Mouse (Mus musculus) urinary bladder, adult 2 months (tissue): ENCODE measurements around the gene Hrg. TPM values are rescaled to one million over a fixed set of nuclear protein-coding genes. Genes with fewer than 3 reads are reported as not detected.
"Not testable (repeated sequence)": the region's sequence is repeated elsewhere in the genome, so short reads cannot be mapped to it uniquely, and the experiment has no call there.

Source experiments
- DNase-seq: peaks from one replicate; pipeline ENCODE4 v3.0.0; 2022; ENCODE audit warnings: low spot score
- polyA plus RNA-seq: library from polyadenylated mRNA; depleted of rRNA; stranded (reverse); fragments of >200 nt; gene quantifications from 2 replicates; pipeline ENCODE4 v1.2.3, GENCODE M21; 2012; rRNA removed

Gene Hrg
- polyA plus RNA-seq, 1 experiment, result not detected

DNA sequence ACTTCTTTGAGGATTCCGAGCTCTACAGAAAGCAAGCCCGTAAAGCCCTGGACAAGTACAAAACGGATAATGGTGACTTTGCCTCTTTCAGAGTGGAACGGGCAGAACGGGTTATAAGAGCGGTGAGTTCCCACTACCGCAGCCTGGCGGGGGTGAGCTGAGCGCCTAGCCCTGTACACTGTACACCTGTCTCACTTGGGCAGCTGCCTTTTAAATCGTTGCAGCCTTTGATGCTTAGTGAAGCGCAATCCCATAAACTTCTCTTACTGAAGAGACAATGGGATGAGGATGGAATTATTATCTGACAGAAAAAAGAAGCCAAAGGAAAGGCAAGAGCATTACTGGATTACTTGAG lies 5.2 kb downstream of the Hrg start:
- DNase-seq, result no peak

DNA sequence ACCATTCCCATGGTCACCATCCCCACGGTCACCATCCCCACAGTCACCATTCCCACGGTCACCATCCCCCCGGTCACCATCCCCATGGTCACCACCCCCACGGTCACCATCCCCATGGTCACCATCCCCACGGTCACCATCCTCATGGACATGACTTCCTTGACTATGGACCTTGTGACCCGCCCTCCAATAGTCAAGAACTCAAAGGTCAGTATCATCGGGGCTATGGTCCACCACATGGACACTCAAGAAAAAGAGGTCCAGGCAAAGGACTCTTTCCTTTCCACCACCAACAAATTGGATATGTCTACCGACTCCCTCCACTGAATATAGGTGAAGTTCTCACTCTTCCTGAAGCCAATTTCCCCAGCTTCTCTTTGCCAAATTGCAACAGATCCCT lies 10.2 kb downstream of the Hrg start:
- DNase-seq, result no peak

DNA sequence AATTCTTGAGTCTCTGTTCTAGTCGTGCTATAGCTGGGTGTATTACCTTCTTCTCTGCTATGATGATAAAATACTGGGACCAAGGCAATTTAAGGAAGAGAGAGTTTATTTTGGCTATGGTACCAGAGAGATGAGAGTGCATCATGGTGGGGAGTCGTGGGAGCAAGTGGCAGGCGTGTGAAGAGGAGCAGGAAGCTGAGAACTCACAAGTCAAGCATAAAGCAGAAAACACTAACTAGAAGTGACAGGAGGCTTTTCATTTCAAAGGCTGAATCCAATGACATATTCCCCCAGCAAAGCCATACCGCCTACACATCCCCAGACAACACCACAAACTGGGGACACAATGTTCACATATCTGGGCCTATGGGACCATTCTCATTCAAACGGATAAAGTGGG lies 11.4 kb downstream of the Hrg start:
- no peak for DNase-seq

DNA sequence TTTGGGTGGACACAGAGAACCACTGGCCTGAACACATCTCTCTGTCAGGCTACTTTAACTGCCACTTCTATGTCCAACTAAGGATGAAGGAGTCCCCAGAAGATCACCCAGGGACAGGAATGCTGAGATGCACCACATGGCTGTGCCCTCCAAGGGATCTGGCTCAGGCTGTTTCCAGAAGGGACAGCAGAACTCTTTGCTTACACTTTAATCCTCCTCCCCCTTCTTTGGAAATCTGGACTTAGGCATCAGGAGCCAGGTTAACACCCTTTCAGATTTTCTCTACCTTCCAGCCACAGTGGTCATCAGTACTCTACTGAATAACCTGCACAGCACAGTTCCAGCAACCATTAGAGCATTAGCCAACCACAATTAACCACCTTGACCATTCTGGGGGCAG lies 12.4 kb downstream of the Hrg start:
- DNase-seq, result no peak

DNA sequence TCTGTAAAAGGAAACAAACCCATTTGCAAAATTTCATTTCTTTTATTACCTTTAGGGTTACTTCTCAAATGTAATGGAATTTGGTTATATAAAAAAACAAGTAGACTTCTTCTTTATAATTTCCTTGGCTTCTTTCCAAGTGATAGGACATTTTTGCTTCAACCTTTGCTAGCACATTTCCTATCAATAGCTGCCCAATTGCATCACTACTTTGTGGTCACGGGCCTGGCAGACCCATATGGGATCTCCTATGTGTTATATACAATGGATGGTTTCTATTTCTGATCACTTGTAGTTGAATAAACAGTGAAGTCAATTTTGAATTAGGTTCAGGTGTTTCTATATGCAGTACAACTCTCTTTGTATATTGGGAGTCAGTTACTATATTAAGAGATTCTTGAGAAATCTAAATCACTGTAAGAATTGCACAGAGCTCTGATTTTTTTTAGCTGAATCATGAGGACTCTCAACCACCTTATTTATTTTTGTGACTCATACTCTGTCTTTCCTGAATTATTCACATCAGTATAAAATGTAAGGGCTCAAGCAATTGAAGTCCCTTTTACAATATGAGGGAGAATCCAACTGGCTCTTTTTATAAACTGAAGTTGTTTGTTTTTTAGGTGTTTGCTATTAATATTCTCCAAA lies 16.6 kb downstream of the Hrg start:
- DNase-seq, result no peak

- DNase-seq, result not testable (repeated sequence)
Observed at GRCm38 (mm10) chr16:22996951-22997350, 46.1 kb downstream of the Hrg start.

Other genes with a start within 250 kb of the Hrg start
- not detected in 2 replicates for gene Crygs, start 139.5 kb upstream of the Hrg start, polyA plus RNA-seq
- gene Tbccd1, start 93.4 kb upstream of the Hrg start, polyA plus RNA-seq, result 19.8 and 23.6 TPM in 2 replicates
- gene Dnajb11, start 93.2 kb upstream of the Hrg start, polyA plus RNA-seq, result 43.5 and 45.6 TPM in 2 replicates
- gene Ahsg, start 59.8 kb upstream of the Hrg start, polyA plus RNA-seq, result 0.21 and 1.8 TPM in 2 replicates
- gene Fetub, start 32.7 kb upstream of the Hrg start, polyA plus RNA-seq, result 1.8 and 2.3 TPM in 2 replicates
- 0.07 and 0.21 TPM in 2 replicates for gene Kng2, start 78.4 kb downstream of the Hrg start, polyA plus RNA-seq
- 0.08 and 0.10 TPM in 2 replicates for gene Kng1, start 106.8 kb downstream of the Hrg start, polyA plus RNA-seq
- 624 and 781 TPM in 2 replicates for gene Eif4a2, start 156.4 kb downstream of the Hrg start, polyA plus RNA-seq
- 1.3 and 2.5 TPM in 2 replicates for gene Rfc4, start 176.7 kb downstream of the Hrg start, polyA plus RNA-seq
- gene Adipoq, start 195.5 kb downstream of the Hrg start, polyA plus RNA-seq, result 33.4 and 78.4 TPM in 2 replicates